Mouse (Mus musculus) kidney, embryonic 14.5 days (tissue): Measurements from ENCODE around the gene Dnal1. TPM values are rescaled to one million over a fixed set of nuclear protein-coding genes. Genes with fewer than 3 reads are reported as not detected.
A peak's percentile ranks its signal among the peaks of the same experiment; 100 is the strongest.

Experiments
- ATAC-seq: fragments of 200-750 bp; cut with Nextera tagmentation; 2 replicates; pipeline ENCODE4 v1.8.0; 2017; ENCODE audit warnings: moderate number of reproducible peaks, mild to moderate bottlenecking, moderate TSS enrichment, moderate library complexity; ENCODE audit not compliant: low FRiP score, low TSS enrichment
- H3K27ac ChIP-seq: fragments of 300-500 bp; sonication (generic); 2 replicates; pipeline ENCODE4 v1.5.1; 2014; ENCODE audit warnings: low read depth, mild to moderate bottlenecking, low read length, moderate library complexity, mixed read lengths
- H3K27me3 ChIP-seq: fragments of 300-500 bp; sonication (generic); 2 replicates; pipeline ENCODE4 v1.6.1; 2014; ENCODE audit warnings: mild to moderate bottlenecking, low read length; ENCODE audit not compliant: control insufficient read depth, insufficient read depth
- H3K36me3 ChIP-seq: fragments of 300-500 bp; sonication (generic); 2 replicates; pipeline ENCODE4 v1.6.1; 2014; ENCODE audit warnings: low read length, mixed read lengths; ENCODE audit not compliant: control insufficient read depth, insufficient read depth
- H3K4me1 ChIP-seq: fragments of 300-500 bp; sonication (generic); 2 replicates; pipeline ENCODE4 v1.6.1; 2014; ENCODE audit warnings: low read length, mixed read lengths; ENCODE audit not compliant: control insufficient read depth, insufficient read depth
- H3K4me2 ChIP-seq: fragments of 300-500 bp; sonication (generic); replicated peaks from 2 replicates; pipeline ENCODE4 v1.6.1; 2014; ENCODE audit warnings: low read depth, mild to moderate bottlenecking, low read length
- H3K4me3 ChIP-seq: fragments of 300-500 bp; sonication (generic); 2 replicates; pipeline ENCODE4 v1.5.1; 2014; ENCODE audit warnings: mild to moderate bottlenecking, low read length
- H3K9ac ChIP-seq: fragments of 300-500 bp; sonication (generic); 2 replicates; pipeline ENCODE4 v1.6.1; 2014; ENCODE audit warnings: low read depth, mild to moderate bottlenecking, low read length, moderate library complexity
- H3K9me3 ChIP-seq: fragments of 300-500 bp; sonication (generic); 2 replicates; pipeline ENCODE4 v1.6.1; 2016; ENCODE audit warnings: low read length; ENCODE audit not compliant: control insufficient read depth
- WGBS: fragments of 180-500 bp; shearing (Covaris S2); extraction: QIAGEN DNeasy Blood & Tissue Kit; methylation state at CpG from one replicate; pipeline ENCODE4 v1.1.7; 2014; 5-methylcytosine and 5-hydroxymethylcytosine counted together
- polyA plus RNA-seq: library from polyadenylated mRNA; unstranded; fragments of >200 nt; fragmentation: Nextera tagmentation; extraction: Ambion mirVana; gene quantifications from 2 replicates; pipeline ENCODE4 v1.2.1, GENCODE M21; 2014

Dnal1 gene
- polyA plus RNA-seq, 1 experiment from 2014 or later = 5.1 TPM

- no peak for ATAC-seq
- H3K4me1 ChIP-seq = peaks cover 57% of the 10 kb centered on the region
- no peak overlapping the region for H3K4me3 ChIP-seq
- H3K27me3 ChIP-seq = no peaks in the 10 kb centered on the region
- peak overlapping the region; percentile 30; the same call in 1 of the 2 replicates for H3K27ac ChIP-seq
- no peak overlapping the region for H3K9ac ChIP-seq
- H3K4me2 ChIP-seq = no peak overlapping the region
- H3K9me3 ChIP-seq = no peaks in the 10 kb centered on the region
- WGBS = 61% methylated on average over 9 of the region's 9 CpGs
- peaks cover 37% of the 10 kb centered on the region for H3K36me3 ChIP-seq
Observed at GRCm38 (mm10) chr12:84174190-84174811, 60.1 kb downstream of the Dnal1 start.

GRCm38 (mm10) chr12:84174871-84175270, 60.7 kb downstream of the Dnal1 start:
- Histone ChIP-seq H3K9me3 (no peaks in the 10 kb centered on the region), H3K36me3 (peaks cover 37% of the 10 kb centered on the region), H3K4me1 (peaks cover 58% of the 10 kb centered on the region), H3K4me3 (no peak overlapping the region), H3K4me2 (no peak overlapping the region), H3K27ac (peak overlapping the region; percentile 97), H3K27me3 (no peaks in the 10 kb centered on the region), H3K9ac (no peak overlapping the region)
- ATAC-seq = no peak
- 68% methylated on average over 6 of the region's 6 CpGs for WGBS

DNA sequence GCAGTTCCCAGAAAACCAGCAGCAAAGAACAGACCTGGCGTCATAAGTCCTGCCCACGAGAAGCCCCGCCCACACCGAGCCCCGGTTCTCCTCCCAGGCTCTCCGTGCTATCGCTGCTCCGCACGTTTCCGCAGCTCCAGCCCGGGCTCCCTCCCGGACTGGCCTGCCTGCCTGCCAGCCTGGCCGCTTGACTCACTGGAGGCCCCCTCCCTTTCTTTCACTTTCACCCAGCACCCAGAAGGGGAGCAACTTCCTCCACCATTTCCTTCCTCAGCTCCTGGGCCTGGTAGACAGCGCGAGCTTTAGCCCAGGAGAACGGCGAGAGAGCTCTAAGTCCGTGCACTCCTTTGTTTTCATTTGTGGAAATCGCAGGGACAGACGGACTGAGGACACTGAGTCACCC, 61.5 kb downstream of the Dnal1 start:
- no peaks in the 10 kb centered on the region for H3K27me3 ChIP-seq
- peak overlapping the region; percentile 97 for H3K27ac ChIP-seq
- peaks cover 62% of the 10 kb centered on the region for H3K4me1 ChIP-seq
- 1% methylated on average over 20 of the region's 20 CpGs for WGBS
- peak overlapping the region; percentile 48 for H3K4me3 ChIP-seq
- peak; percentile 75 for ATAC-seq
- no peaks in the 10 kb centered on the region for H3K9me3 ChIP-seq
- peak overlapping the region; percentile 73 for H3K9ac ChIP-seq
- H3K36me3 ChIP-seq = peaks cover 36% of the 10 kb centered on the region
- peak overlapping the region; percentile 74 for H3K4me2 ChIP-seq

GRCm38 (mm10) chr12:84176126-84176769, 62.1 kb downstream of the Dnal1 start:
- H3K27ac ChIP-seq = peak overlapping the region; percentile 97
- H3K4me2 ChIP-seq = peak overlapping the region; percentile 74
- H3K36me3 ChIP-seq = peaks cover 30% of the 10 kb centered on the region
- H3K4me1 ChIP-seq = peaks cover 68% of the 10 kb centered on the region
- H3K9me3 ChIP-seq = no peaks in the 10 kb centered on the region
- H3K9ac ChIP-seq = peak overlapping the region; percentile 73
- 11% methylated on average over 13 of the region's 13 CpGs for WGBS
- no peaks in the 10 kb centered on the region for H3K27me3 ChIP-seq
- peak; percentile 44 for ATAC-seq
- H3K4me3 ChIP-seq = peak overlapping the region; percentile 48

- 34% methylated on average over 6 of the region's 6 CpGs for WGBS
Observed at GRCm38 (mm10) chr12:84176886-84177765, 63.0 kb downstream of the Dnal1 start.

GRCm38 (mm10) chr12:84178052-84178451, 63.9 kb downstream of the Dnal1 start:
- Histone ChIP-seq H3K27ac (peak overlapping the region; percentile 97; the same call in 1 of the 2 replicates), H3K9me3 (no peaks in the 10 kb centered on the region), H3K36me3 (peaks cover 12% of the 10 kb centered on the region), H3K4me3 (no peak overlapping the region), H3K9ac (peak overlapping the region; percentile 7; the same call in 1 of the 2 replicates), H3K4me1 (peaks cover 74% of the 10 kb centered on the region), H3K27me3 (no peaks in the 10 kb centered on the region), H3K4me2 (no peak overlapping the region)
- no peak for ATAC-seq
- WGBS = 30% methylated on average over 1 of the region's 1 CpGs

More at GRCm38 (mm10) chr12:84176886-84177765, 63.0 kb downstream of the Dnal1 start:
- H3K27ac ChIP-seq = peak overlapping the region; percentile 97; the same call in 1 of the 2 replicates
- H3K9me3 ChIP-seq = no peaks in the 10 kb centered on the region
- H3K9ac ChIP-seq = peak overlapping the region; percentile 18
- H3K4me2 ChIP-seq = peak overlapping the region; percentile 74; the same call in 1 of the 2 replicates
- peaks cover 74% of the 10 kb centered on the region for H3K4me1 ChIP-seq
- no peak for ATAC-seq
- H3K27me3 ChIP-seq = no peaks in the 10 kb centered on the region
- H3K36me3 ChIP-seq = peaks cover 21% of the 10 kb centered on the region
- no peak overlapping the region for H3K4me3 ChIP-seq

- no peak overlapping the region for H3K4me2 ChIP-seq
- H3K4me3 ChIP-seq = no peak overlapping the region
- H3K9ac ChIP-seq = no peak overlapping the region
- no peaks in the 10 kb centered on the region for H3K9me3 ChIP-seq
- no peak overlapping the region for H3K27ac ChIP-seq
- H3K36me3 ChIP-seq = peaks cover 4% of the 10 kb centered on the region; the same call in 1 of the 2 replicates
- no peak for ATAC-seq
- H3K4me1 ChIP-seq = peaks cover 72% of the 10 kb centered on the region
- H3K27me3 ChIP-seq = no peaks in the 10 kb centered on the region
- 51% methylated on average over 10 of the region's 10 CpGs for WGBS
Observed at GRCm38 (mm10) chr12:84178652-84179445, 64.7 kb downstream of the Dnal1 start.

GRCm38 (mm10) chr12:84180090-84180489, 65.9 kb downstream of the Dnal1 start:
- Histone ChIP-seq H3K27ac (no peak overlapping the region), H3K36me3 (no peaks in the 10 kb centered on the region), H3K9ac (no peak overlapping the region), H3K9me3 (no peaks in the 10 kb centered on the region), H3K4me1 (peaks cover 60% of the 10 kb centered on the region), H3K4me3 (no peak overlapping the region), H3K27me3 (no peaks in the 10 kb centered on the region), H3K4me2 (no peak overlapping the region)
- no peak for ATAC-seq
- WGBS = 75% methylated on average over 3 of the region's 3 CpGs
